Comparison of ENCODE assay signal across 8 mouse cellular contexts in genomic region chr19:23687296-23688021, GRCm38 (mm10). TPM values are rescaled to one million over a fixed set of nuclear protein-coding genes. Genes with fewer than 3 reads are reported as not detected.
A peak's percentile ranks its signal among the peaks of the same experiment; 100 is the strongest.
DNase-seq lines count a peak whose midpoint lies in the region; ATAC-seq and TF ChIP-seq lines count a peak whose summit lies in the region.

Gene Ptar1, plus strand, starts transcription at chr19:23687429.

- no peaks in the 10 kb centered on the region for H3K9me3 ChIP-seq in forebrain, embryonic 12.5 days
- no peaks in the 10 kb centered on the region for H3K9me3 ChIP-seq in liver, postnatal 0 days (ENCODE audit: low read length)
- H3K9me3 ChIP-seq in neural tube, embryonic 13.5 days: no peaks in the 10 kb centered on the region

- intact Hi-C loops in heart, postnatal 10 days (cut with DNase I): loop anchor here (1.0 to 2.0 kb wide), 2 partner anchors 71 to 593 kb away; partner anchors contain the start of genes Apba1 and Fxn

- under 1% methylated on average over 91 of the region's 93 CpGs for WGBS in forebrain, embryonic 12.5 days
- WGBS in liver, postnatal 0 days (ENCODE audit: insufficient replicate concordance): under 1% methylated on average over 59 of the region's 93 CpGs
- WGBS in neural tube, embryonic 13.5 days: under 1% methylated on average over 92 of the region's 93 CpGs

- peaks cover 14% of the 10 kb centered on the region for H3K4me1 ChIP-seq in forebrain, embryonic 12.5 days
- peaks cover 5% of the 10 kb centered on the region; the same call in 1 of the 2 replicates for H3K4me1 ChIP-seq in liver, postnatal 0 days (ENCODE audit: insufficient read depth)
- peaks cover 23% of the 10 kb centered on the region for H3K4me1 ChIP-seq in neural tube, embryonic 13.5 days (replicated peaks)

- no peak for TF ChIP-seq EP300 in liver, postnatal 0 days (IDR thresholded peaks at IDR 0.05; ENCODE audit: low read depth)

- H3K36me3 ChIP-seq in forebrain, embryonic 12.5 days (replicated peaks): no peaks in the 10 kb centered on the region
- H3K36me3 ChIP-seq in liver, postnatal 0 days (replicated peaks; ENCODE audit: insufficient read depth, low read length): no peaks in the 10 kb centered on the region
- H3K36me3 ChIP-seq in neural tube, embryonic 13.5 days: no peaks in the 10 kb centered on the region

- peak within 1 kb of the TSS; percentile 88 for H3K4me3 ChIP-seq in forebrain, embryonic 12.5 days (replicated peaks)
- H3K4me3 ChIP-seq in liver, postnatal 0 days (ENCODE audit: low read depth, low read length): peak within 1 kb of the TSS; percentile 82
- peak within 1 kb of the TSS; percentile 85 for H3K4me3 ChIP-seq in neural tube, embryonic 13.5 days

- no peaks in the 10 kb centered on the region for H3K27me3 ChIP-seq in forebrain, embryonic 12.5 days
- no peaks in the 10 kb centered on the region for H3K27me3 ChIP-seq in liver, postnatal 0 days (ENCODE audit: insufficient read depth, low read length)
- H3K27me3 ChIP-seq in neural tube, embryonic 13.5 days: no peaks in the 10 kb centered on the region

- no peak for TF ChIP-seq CTCF in liver, postnatal 0 days (IDR thresholded peaks at IDR 0.05; ENCODE audit: low read depth)

- H3K9ac ChIP-seq in forebrain, embryonic 12.5 days: peak within 1 kb of the TSS; percentile 84
- H3K9ac ChIP-seq in liver, postnatal 0 days (replicated peaks): peak within 1 kb of the TSS; percentile 88
- peak within 1 kb of the TSS; percentile 85 for H3K9ac ChIP-seq in neural tube, embryonic 13.5 days

- ATAC-seq in forebrain, embryonic 12.5 days (ENCODE audit: low FRiP score): peak; percentile 95
- peak; percentile 100 for ATAC-seq in liver, postnatal 0 days
- peak; percentile 95 for ATAC-seq in neural tube, embryonic 13.5 days (ENCODE audit: low read depth)

- peak within 1 kb of the TSS; percentile 64 for H3K4me2 ChIP-seq in forebrain, embryonic 12.5 days
- H3K4me2 ChIP-seq in liver, postnatal 0 days (ENCODE audit: low read depth, low read length): peak within 1 kb of the TSS; percentile 86
- peak within 1 kb of the TSS; percentile 59 for H3K4me2 ChIP-seq in neural tube, embryonic 13.5 days

- peak; percentile 73 for DNase-seq in ES-CJ7 (ENCODE audit: low read depth, low spot score)
- DNase-seq in c-Kit-positive CD71-positive TER-119-positive erythroid progenitor cells, embryonic 14.5 days (ENCODE audit: low spot score): peak; percentile 82
- DNase-seq in heart, postnatal 10 days: peak; percentile 95 to 96
- DNase-seq in kidney, postnatal 4 days: peak; percentile 94 to 96
- DNase-seq in liver, postnatal 0 days: peak; percentile 95
- peak; percentile 56 for DNase-seq in telencephalon, adult 2 months (ENCODE audit: low read depth, low spot score)

- peak within 1 kb of the TSS; percentile 95 for H3K27ac ChIP-seq in forebrain, embryonic 12.5 days
- peak within 1 kb of the TSS; percentile 89 for H3K27ac ChIP-seq in liver, postnatal 0 days (ENCODE audit: low read depth)
- peak within 1 kb of the TSS; percentile 96 for H3K27ac ChIP-seq in neural tube, embryonic 13.5 days (replicated peaks)

RNA-seq across cellular contexts. Expression of gene Ptar1, which starts in this region (rescaled TPM):
- polyA plus RNA-seq in forebrain, embryonic 12.5 days (2016; fragmentation: Nextera tagmentation; extraction: Ambion mirVana): 9.8 and 10.1 TPM in 2 replicates
- 10 to 100 TPM; 24.9 to 26.4 TPM for total RNA-seq in heart, postnatal 10 days (2021)
- polyA plus RNA-seq in liver, postnatal 0 days (2015; fragmentation: Nextera tagmentation; extraction: Ambion mirVana): 2.2 and 2.5 TPM in 2 replicates
- polyA plus RNA-seq in neural tube, embryonic 13.5 days (2015; fragmentation: Nextera tagmentation; extraction: Ambion mirVana): 3.8 and 4.1 TPM in 2 replicates

Comparison
In these comparisons a context has a peak if more than half of its experiments do, and no peak if none do; other contexts are left out.
1. Peak in every context shown above with its lines: DNase-seq, ATAC-seq, H3K4me3 ChIP-seq and H3K27ac ChIP-seq.